Mouse (Mus musculus) lung, postnatal 0 days (tissue): ENCODE data around the gene Ano10.

Experiments used
- CTCF ChIP-seq: IDR thresholded peaks from 2 replicates; pipeline ENCODE4 v1.5.1; 2016; ENCODE audit warnings: antibody characterized with exemption, mild to moderate bottlenecking
- EP300 ChIP-seq: IDR thresholded peaks from 2 replicates; pipeline ENCODE4 v1.6.1; 2016; ENCODE audit warnings: antibody characterized with exemption, mild to moderate bottlenecking, control low read depth

DNA sequence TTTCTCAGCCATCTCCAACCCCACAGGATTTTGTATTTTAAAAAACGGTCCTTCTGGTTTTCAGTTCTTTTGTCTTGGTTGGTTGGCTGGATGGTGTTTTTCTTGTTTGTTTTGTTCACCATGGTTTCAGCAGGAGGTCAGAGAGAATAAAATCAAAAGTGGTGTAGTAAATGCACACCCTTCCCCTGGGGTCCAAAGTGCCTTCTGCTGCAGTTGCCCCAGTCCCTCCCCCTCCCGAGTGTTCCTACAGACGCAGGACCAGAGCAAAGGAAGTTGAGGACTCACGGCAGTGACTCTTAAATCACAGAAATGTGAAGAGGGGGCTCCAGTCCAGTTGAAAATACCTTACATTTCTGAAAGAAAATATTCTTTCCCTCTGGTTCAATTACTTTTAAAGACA is 19.9 kb downstream of the Ano10 start:
- TF ChIP-seq EP300 (no peak), CTCF (no peak)
